Mouse (Mus musculus) urinary bladder, adult 18-20 months (tissue): ENCODE results near the gene Fbxo30.
A peak's percentile ranks its signal among the peaks of the same experiment; 100 is the strongest.
"Not testable (repeated sequence)": the region's sequence is repeated elsewhere in the genome, so short reads cannot be mapped to it uniquely, and the experiment has no call there.

Source experiments
- DNase-seq, 2 experiments: peaks; one replicate each; pipeline ENCODE4 v3.0.0; 2022; ENCODE audit warnings: low spot score in 2 of 2, mixed read lengths in 2 of 2

The Fbxo30 gene

GRCm38 (mm10) chr10:11280578-11281463, at the start of gene Fbxo30:
Gene Fbxo30 (plus strand): TSS chr10:11281330.
- peak; percentile 86 to 92 for DNase-seq

DNA sequence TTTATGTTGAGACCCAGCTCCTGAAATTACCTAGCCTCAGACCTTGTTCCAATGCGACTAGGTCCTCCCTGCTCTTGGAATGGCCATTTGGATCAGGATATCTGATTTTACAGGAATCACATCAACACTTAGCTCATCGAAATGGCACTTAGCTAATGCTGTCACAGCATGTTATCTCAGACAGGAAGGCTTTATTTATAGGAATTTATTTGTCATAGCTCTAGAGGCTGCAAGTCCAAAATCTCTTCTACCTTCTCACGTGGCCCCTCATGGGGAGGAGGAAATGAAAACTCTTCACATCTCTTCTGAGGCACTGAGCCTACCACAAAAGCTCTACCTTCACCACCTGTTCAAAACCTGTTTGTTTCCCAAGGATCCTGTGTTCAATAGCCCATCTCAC, 47.9 kb upstream of the Fbxo30 start:
- DNase-seq, result no peak

DNA sequence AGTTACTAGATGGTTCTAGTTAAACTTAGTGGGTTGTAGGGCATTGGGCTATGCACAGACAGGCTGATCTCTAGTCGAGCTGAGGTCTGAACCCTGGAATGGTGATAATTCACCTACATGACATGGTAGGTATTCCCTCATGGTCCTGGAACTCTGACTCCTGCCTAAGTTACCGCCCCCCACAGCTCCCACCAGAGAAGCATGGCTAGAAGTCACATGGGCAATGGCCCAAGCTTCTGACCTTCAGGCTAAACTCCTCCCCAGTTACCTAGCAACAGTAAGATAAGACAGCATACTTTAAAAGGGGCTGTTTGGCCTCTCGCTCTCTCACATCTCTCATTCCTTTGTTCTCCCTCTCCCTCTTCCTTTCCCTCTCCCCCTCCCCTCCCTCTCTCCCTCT, 38.1 kb upstream of the Fbxo30 start:
- not testable (repeated sequence) for DNase-seq

- no peak for DNase-seq
These were observed 32.9 kb upstream of the Fbxo30 start for GRCm38 (mm10) chr10:11248210-11248609.

GRCm38 (mm10) chr10:11250247-11250997, 30.7 kb upstream of the Fbxo30 start:
- no peak for DNase-seq

DNA sequence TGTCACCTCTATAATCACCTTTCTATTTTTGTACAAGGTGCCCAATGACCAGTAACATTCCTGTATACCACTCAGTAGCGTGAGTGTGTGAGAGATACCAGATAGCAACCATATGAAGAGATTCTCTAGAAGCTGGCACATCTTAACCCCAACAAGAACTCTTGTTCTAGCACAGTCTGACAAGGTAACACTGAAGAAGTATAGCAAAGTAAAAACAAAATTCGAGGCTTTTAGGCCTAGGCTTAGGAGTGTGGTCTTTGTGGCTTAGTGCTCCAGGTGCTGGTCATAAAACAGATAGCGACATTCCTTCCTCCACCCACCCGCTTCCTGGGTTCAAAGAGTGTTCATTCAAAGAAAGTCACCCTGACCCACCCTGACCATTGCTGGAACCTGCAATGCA, 27.5 kb upstream of the Fbxo30 start:
- not testable (repeated sequence) for DNase-seq

GRCm38 (mm10) chr10:11260119-11260518, 21.0 kb upstream of the Fbxo30 start:
- no peak for DNase-seq

GRCm38 (mm10) chr10:11262292-11262691, 18.8 kb upstream of the Fbxo30 start:
- not testable (repeated sequence) for DNase-seq

DNA sequence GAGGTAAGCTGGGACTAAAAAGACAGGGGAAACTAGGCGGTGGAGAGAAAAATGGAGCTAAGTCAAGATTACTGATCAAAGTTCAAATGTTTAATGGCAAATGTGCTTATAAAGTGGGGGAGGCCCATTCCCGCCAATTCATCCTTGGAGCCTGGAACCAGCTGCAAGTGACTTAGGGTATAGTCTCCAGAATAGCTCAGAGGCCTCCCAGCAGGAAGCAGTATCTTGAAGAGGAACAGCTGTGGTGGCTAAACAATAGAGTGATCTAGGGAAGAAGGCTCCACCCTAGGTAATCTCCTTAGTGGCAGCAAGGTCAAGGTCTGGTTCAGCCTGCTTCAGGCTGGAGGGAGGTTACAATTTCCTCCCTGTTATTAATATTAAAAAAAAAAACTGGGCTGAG, 17.3 kb upstream of the Fbxo30 start:
- DNase-seq, result not testable (repeated sequence)

- DNase-seq, result no peak
These were observed 12.0 kb upstream of the Fbxo30 start for GRCm38 (mm10) chr10:11269165-11269564.

DNA sequence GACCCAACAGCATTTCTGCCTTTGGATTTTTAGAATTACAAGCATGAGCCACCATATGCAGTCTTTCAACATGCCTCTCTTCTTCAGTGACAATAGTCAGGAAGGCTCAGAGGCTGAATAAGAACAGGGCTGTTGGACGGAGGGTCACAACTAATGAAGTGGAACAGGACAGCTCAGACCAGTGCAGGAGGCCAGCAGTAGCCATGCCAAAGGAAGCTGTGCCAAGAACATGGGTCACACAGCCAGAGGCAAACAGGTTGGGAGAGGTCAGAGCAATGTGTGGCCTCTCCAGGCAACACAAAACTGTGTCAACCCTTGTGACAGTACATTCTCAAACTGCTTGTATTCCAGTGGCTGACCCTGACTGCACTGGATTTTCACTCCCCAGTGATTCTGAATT, 6.7 kb upstream of the Fbxo30 start:
- no peak for DNase-seq

- no peak for DNase-seq
These were observed 924 bp upstream of the Fbxo30 start for GRCm38 (mm10) chr10:11280235-11280577.

GRCm38 (mm10) chr10:11281498-11282305, 572 bp downstream of the Fbxo30 start:
- peak; percentile 22 to 26 for DNase-seq

- no peak for DNase-seq
These were observed 1.1 kb downstream of the Fbxo30 start for GRCm38 (mm10) chr10:11282306-11282631.

DNA sequence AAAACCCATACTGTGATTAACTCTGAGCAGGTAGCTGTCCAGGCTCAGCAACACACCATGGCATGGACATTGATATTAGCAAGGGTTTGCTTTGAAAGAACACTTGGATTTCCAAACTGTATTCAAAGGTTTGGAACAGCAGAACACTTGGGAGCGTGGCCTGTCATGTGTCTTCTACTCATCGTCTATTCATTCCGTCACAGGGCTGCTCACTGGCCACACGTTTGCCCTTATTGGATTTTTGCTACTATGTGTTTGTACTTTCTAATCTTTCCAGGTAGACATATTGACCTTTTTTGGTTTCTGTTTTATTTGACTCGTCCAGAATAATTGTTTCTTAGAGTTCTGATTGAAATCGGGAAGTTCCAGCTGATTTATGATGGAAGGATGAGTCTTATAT, 17.3 kb downstream of the Fbxo30 start:
- no peak for DNase-seq

DNA sequence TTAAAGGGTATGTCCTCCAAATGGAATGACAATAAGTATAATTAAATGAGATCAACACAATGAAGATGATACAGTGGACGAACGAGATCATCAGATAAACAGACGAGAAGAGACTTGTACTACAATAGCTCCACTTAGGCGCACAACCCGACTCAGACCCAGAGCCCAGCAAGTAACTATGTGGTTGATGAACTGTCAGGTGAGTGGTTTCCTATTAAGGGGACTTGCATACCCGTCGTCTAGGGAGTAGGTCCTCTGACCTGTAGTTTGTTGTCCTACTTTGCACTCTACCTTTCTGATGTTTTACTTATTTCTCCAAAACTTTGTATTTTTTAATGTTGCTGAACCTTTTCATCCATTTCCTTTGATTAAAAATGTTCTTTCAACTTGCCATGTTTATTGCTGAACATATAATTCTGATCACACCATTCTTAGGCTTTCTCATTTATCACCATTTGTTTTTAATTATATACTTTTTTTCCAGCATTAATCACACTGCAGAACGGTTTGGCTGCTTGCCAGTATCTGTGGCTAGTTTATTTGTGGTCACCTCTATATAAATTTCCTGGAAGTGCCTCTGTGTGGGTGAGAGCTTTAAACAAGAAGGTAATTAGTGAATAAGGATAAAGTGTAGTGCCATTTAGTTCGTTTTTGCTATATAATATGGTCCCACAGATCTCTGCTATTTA, 24.4 kb downstream of the Fbxo30 start:
- DNase-seq, result no peak

DNA sequence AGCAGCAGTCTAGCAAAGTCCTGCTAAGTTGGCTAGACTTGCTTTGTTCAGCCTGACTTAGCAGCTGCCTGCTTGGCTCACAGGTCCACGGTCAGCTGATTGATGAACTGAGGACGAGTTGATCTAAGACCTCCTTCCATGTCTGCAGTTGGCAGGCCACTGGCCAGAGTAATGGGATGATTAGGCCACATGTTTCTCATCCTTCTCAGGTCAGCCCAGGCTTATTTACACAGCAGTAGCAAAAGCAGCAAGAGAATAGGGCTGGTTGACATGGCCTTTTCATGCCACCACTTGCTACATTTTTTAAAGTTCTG, 24.9 kb downstream of the Fbxo30 start:
- no peak for DNase-seq

DNA sequence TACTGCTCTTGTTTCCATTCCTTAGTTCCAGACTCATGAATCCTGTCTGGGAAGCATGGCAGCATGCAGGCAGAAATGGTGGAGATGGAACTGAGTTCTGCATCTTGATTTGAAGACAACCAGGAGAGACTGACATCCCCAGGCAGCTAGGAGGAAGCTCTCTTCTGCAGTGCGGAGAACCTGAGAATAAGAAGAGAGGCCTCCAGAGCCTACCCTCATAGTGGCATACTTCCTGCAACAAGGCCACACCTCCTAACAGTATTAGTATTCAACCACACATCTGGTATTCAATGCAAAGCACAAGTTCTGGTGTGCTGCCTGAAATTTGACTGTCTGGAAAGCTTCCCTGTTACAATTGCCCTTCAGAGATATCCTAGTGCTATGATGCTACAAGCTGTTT, 28.7 kb downstream of the Fbxo30 start:
- DNase-seq, result no peak

GRCm38 (mm10) chr10:11310481-11310880, 29.4 kb downstream of the Fbxo30 start:
- DNase-seq, result no peak

DNA sequence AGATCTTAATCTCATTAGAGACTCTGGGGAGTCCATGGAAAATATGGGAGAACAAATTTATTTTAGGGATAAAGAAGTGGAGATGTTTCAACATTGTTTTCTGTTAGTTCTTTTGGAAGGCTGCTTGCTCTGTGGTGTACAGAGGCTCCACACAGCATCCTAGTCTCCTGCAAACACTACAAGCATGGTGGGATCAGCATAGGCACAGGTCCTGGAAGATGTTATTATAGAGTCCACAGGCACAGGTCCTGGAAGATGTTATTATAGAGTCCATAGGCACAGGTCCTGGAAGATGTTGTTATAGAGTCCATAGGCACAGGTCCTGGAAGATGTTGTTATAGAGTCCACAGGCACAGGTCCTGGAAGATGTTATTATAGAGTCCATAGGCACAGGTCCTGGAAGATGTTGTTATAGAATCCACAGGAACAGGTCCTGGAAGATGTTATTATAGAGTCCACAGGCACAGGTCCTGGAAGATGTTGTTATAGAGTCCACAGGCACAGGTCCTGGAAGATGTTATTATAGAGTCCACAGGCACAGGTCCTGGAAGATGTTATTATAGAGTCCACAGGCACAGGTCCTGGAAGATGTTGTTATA, 36.8 kb downstream of the Fbxo30 start:
- not testable (repeated sequence) for DNase-seq

DNA sequence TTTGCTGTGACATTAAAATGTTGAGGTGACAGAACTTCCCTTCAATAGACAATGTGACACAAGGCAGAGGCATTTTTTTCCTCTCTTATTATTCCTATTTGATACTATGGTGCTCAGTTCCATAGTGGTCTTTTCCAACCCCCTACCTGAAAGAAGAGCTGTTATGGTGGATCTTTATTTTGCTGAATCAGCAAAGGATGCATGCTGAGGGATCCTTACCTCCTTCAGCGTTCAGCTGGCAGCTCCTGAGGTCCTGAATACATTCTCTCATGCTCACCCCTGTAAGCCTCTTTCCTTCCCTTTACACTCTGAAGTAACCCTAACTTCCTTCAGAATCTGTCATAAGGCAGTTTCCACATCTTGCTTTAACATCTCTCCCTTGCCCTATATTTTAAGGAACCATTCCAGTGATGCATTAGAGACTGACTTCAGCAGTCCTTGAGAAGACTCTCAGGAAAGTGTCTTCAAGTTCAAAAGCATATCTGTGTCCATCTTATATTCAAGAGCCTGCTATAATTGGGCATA, 38.4 kb downstream of the Fbxo30 start:
- DNase-seq, result no peak
